ENCODE assay signal across 24 mouse cellular contexts in the genomic region with DNA sequence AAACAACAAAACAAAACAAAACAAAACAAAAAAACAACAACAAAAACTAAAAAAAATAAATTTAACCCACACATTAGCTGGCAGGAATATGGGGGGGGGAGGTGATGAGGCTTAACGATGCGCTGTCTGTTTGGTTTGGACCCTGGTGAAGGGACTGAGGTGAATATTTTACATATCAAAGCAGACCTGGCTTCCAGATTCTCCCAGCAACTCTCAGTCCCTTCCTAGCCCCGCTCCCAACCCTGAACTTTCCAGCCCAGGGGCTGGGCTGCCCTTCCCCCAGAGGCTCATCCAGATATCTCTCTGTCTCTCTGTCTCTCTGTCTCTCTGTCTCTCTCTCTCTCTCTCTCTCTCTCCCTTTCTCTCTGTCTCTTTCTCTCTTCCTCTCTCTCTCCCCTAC. TPM values are rescaled to one million over a fixed set of nuclear protein-coding genes. Genes with fewer than 3 reads are reported as not detected.
"Had no signal": no experiment of that assay in that cellular context is flagged by ENCODE, and none has a peak within 500 bp of the region (broad histone marks: within the 10 kb centered on the region; RNA-seq: fewer than 3 reads in every experiment).

No protein-coding gene starts in this region.

- H3K4me3 ChIP-seq: lung, embryonic 15.5 days; midbrain, embryonic 10.5 days; midbrain, embryonic 12.5 days; myocyte; neural tube, embryonic 13.5 days; neural tube, embryonic 15.5 days had no signal

- H3K27me3 ChIP-seq: lung, embryonic 15.5 days had no signal

- H3K27ac ChIP-seq: lung, embryonic 15.5 days; midbrain, embryonic 12.5 days; neural tube, embryonic 13.5 days; neural tube, embryonic 15.5 days had no signal

- DNase-seq: lung, adult 2 months; lung, postnatal 14 days; lung, postnatal 4 days; midbrain, embryonic 14.5 days; retina, postnatal 1 day; right cerebral cortex, adult 18-20 months; right cerebral cortex, postnatal 25 days; right cerebral cortex, postnatal 4 days; spleen, adult 18-20 months; thymus, adult 18-20 months; thymus, postnatal 14 days; thymus, postnatal 36 days had no signal

- H3K36me3 ChIP-seq: lung, embryonic 15.5 days; midbrain, embryonic 10.5 days; midbrain, embryonic 12.5 days; neural tube, embryonic 13.5 days; neural tube, embryonic 15.5 days had no signal

- ATAC-seq: liver, postnatal 0 days; lung, postnatal 0 days; midbrain, embryonic 16.5 days had no signal

- H3K4me2 ChIP-seq: lung, embryonic 15.5 days; midbrain, embryonic 12.5 days; neural tube, embryonic 13.5 days; neural tube, embryonic 15.5 days had no signal

- H3K9me3 ChIP-seq: lung, embryonic 15.5 days; midbrain, embryonic 10.5 days; midbrain, embryonic 12.5 days; neural tube, embryonic 13.5 days; neural tube, embryonic 15.5 days had no signal

- H3K4me1 ChIP-seq: lung, embryonic 15.5 days; neural tube, embryonic 13.5 days; neural tube, embryonic 15.5 days had no signal

- H3K9ac ChIP-seq: liver, postnatal 0 days; lung, embryonic 15.5 days; midbrain, embryonic 12.5 days; neural tube, embryonic 13.5 days; neural tube, embryonic 15.5 days had no signal

RNA-seq across cellular contexts. Expression of gene Msln, which starts 8.4 kb away (rescaled TPM):
- total RNA-seq: megakaryocyte, adult 5-6 weeks; megakaryocyte-erythroid progenitor cell, adult 5-6 weeks had no signal
- polyA plus RNA-seq: midbrain, embryonic 14.5 days had no signal

RNA-seq across cellular contexts. Expression of gene Ccdc78, which starts 23.8 kb away (rescaled TPM):
- total RNA-seq: megakaryocyte, adult 5-6 weeks; megakaryocyte-erythroid progenitor cell, adult 5-6 weeks had no signal
- polyA plus RNA-seq: liver, postnatal 0 days had no signal

RNA-seq across cellular contexts. Expression of gene Mslnl, which starts 26.7 kb away (rescaled TPM):
- total RNA-seq: megakaryocyte-erythroid progenitor cell, adult 5-6 weeks had no signal
- polyA plus RNA-seq: liver, postnatal 0 days; midbrain, embryonic 10.5 days; midbrain, embryonic 12.5 days; midbrain, embryonic 14.5 days; midbrain, embryonic 16.5 days; myocyte; neural tube, embryonic 13.5 days; neural tube, embryonic 15.5 days; stomach, embryonic 14.5 days had no signal
